Mouse (Mus musculus): ENCODE results near the gene Olfr1297. TPM values are rescaled to one million over a fixed set of nuclear protein-coding genes. Genes with fewer than 3 reads are reported as not detected.

The Olfr1297 gene
- polyA plus RNA-seq (2012; ENCODE audit: insufficient read depth, insufficient read length, missing spikeins) = 0.33 TPM in 1 of 2 replicates, not detected in the other

GRCm38 (mm10) chr2:111626397-111626796, at the start of gene Olfr1297:
Gene Olfr1297, minus strand, starts transcription at chr2:111626497.
- Histone ChIP-seq H3K4me3 (ENCODE audit: insufficient read depth, low read length) (no peak within 1 kb of the TSS), H3K4me1 (ENCODE audit: control insufficient read depth, insufficient read depth, low read length) (no peaks in the 10 kb centered on the region), H3K27ac (ENCODE audit: insufficient read depth, low read depth, low read length) (no peak within 1 kb of the TSS)
- TF ChIP-seq CTCF (IDR thresholded peaks at IDR 0.05; ENCODE audit: low read depth, low read length) (no peak), POLR2A (IDR thresholded peaks at IDR 0.05; ENCODE audit: borderline replicate concordance, low read depth, low read length) (no peak)

GRCm38 (mm10) chr2:111661119-111661518, 34.8 kb upstream of the Olfr1297 start, which contains the start of gene Olfr1299:
Gene Olfr1299, plus strand, starts transcription at chr2:111661419.
- Histone ChIP-seq H3K27ac (ENCODE audit: insufficient read depth, low read depth, low read length) (no peak within 1 kb of the TSS), H3K4me1 (ENCODE audit: control insufficient read depth, insufficient read depth, low read length) (no peaks in the 10 kb centered on the region), H3K4me3 (ENCODE audit: insufficient read depth, low read length) (no peak within 1 kb of the TSS)
- TF ChIP-seq CTCF (IDR thresholded peaks at IDR 0.05; ENCODE audit: low read depth, low read length) (no peak), POLR2A (IDR thresholded peaks at IDR 0.05; ENCODE audit: borderline replicate concordance, low read depth, low read length) (no peak)

- H3K4me1 ChIP-seq (ENCODE audit: control insufficient read depth, insufficient read depth, low read length) = no peaks in the 10 kb centered on the region
- no peak within 1 kb of the TSS for H3K27ac ChIP-seq (ENCODE audit: insufficient read depth, low read depth, low read length)
- no peak within 1 kb of the TSS for H3K4me3 ChIP-seq (ENCODE audit: insufficient read depth, low read length)
- no peak for TF ChIP-seq POLR2A (IDR thresholded peaks at IDR 0.05; ENCODE audit: borderline replicate concordance, low read depth, low read length)
- TF ChIP-seq CTCF (IDR thresholded peaks at IDR 0.05; ENCODE audit: low read depth, low read length) = no peak
These were observed 22.8 kb upstream of the Olfr1297 start, which contains the start of gene Olfr1298 for GRCm38 (mm10) chr2:111649101-111649500. Gene Olfr1298, minus strand, starts transcription at chr2:111649201.

GRCm38 (mm10) chr2:111569581-111569980, 56.7 kb downstream of the Olfr1297 start, which contains the start of gene Olfr1295:
Gene Olfr1295, minus strand, starts transcription at chr2:111569681.
- Histone ChIP-seq H3K27ac (ENCODE audit: insufficient read depth, low read depth, low read length) (no peak within 1 kb of the TSS), H3K4me1 (ENCODE audit: control insufficient read depth, insufficient read depth, low read length) (no peaks in the 10 kb centered on the region), H3K4me3 (ENCODE audit: insufficient read depth, low read length) (no peak within 1 kb of the TSS)
- TF ChIP-seq POLR2A (IDR thresholded peaks at IDR 0.05; ENCODE audit: borderline replicate concordance, low read depth, low read length) = no peak
- no peak for TF ChIP-seq CTCF (IDR thresholded peaks at IDR 0.05; ENCODE audit: low read depth, low read length)

Other genes starting within 250 kb of the Olfr1297 start
- gene Olfr1286, start 203.4 kb downstream of the Olfr1297 start, polyA plus RNA-seq (2012; ENCODE audit: insufficient read depth, insufficient read length, missing spikeins) = not detected in 2 replicates
- not detected in 2 replicates for gene Olfr1287, start 177.4 kb downstream of the Olfr1297 start, polyA plus RNA-seq (2012; ENCODE audit: insufficient read depth, insufficient read length, missing spikeins)
- gene Olfr1288, start 152.4 kb downstream of the Olfr1297 start, polyA plus RNA-seq (2012; ENCODE audit: insufficient read depth, insufficient read length, missing spikeins) = not detected in 2 replicates
- gene Olfr1289, start 145.7 kb downstream of the Olfr1297 start, polyA plus RNA-seq (2012; ENCODE audit: insufficient read depth, insufficient read length, missing spikeins) = not detected in 2 replicates
- gene Olfr1290, start 132.7 kb downstream of the Olfr1297 start, polyA plus RNA-seq (2012; ENCODE audit: insufficient read depth, insufficient read length, missing spikeins) = not detected in 2 replicates
- gene Olfr1291-ps1, start 129.3 kb downstream of the Olfr1297 start, polyA plus RNA-seq (2012; ENCODE audit: insufficient read depth, insufficient read length, missing spikeins) = not detected in 2 replicates
- not detected in 2 replicates for gene Olfr1293-ps, start 101.3 kb downstream of the Olfr1297 start, polyA plus RNA-seq (2012; ENCODE audit: insufficient read depth, insufficient read length, missing spikeins)
- not detected in 2 replicates for gene Olfr1294, start 86.2 kb downstream of the Olfr1297 start, polyA plus RNA-seq (2012; ENCODE audit: insufficient read depth, insufficient read length, missing spikeins)
- gene Olfr1295, start 56.8 kb downstream of the Olfr1297 start, polyA plus RNA-seq (2012; ENCODE audit: insufficient read depth, insufficient read length, missing spikeins) = not detected in 2 replicates
- not detected in 2 replicates for gene Olfr1298, start 22.7 kb upstream of the Olfr1297 start, polyA plus RNA-seq (2012; ENCODE audit: insufficient read depth, insufficient read length, missing spikeins)
- not detected in 2 replicates for gene Olfr1299, start 34.9 kb upstream of the Olfr1297 start, polyA plus RNA-seq (2012; ENCODE audit: insufficient read depth, insufficient read length, missing spikeins)
- not detected in 2 replicates for gene Olfr1301, start 124.5 kb upstream of the Olfr1297 start, polyA plus RNA-seq (2012; ENCODE audit: insufficient read depth, insufficient read length, missing spikeins)
- gene Olfr1302, start 150.9 kb upstream of the Olfr1297 start, polyA plus RNA-seq (2012; ENCODE audit: insufficient read depth, insufficient read length, missing spikeins) = not detected in 2 replicates
- not detected in 2 replicates for gene Olfr1303, start 193.8 kb upstream of the Olfr1297 start, polyA plus RNA-seq (2012; ENCODE audit: insufficient read depth, insufficient read length, missing spikeins)

Measured in bone marrow macrophage, adult 2 months (primary cell).